Mouse (Mus musculus): ENCODE results near the gene Gm28434. TPM values are rescaled to one million over a fixed set of nuclear protein-coding genes. Genes with fewer than 3 reads are reported as not detected.

Gm28434 gene
- polyA plus RNA-seq (2012; ENCODE audit: insufficient read depth, insufficient read length, missing spikeins) = not detected in 2 replicates

DNA sequence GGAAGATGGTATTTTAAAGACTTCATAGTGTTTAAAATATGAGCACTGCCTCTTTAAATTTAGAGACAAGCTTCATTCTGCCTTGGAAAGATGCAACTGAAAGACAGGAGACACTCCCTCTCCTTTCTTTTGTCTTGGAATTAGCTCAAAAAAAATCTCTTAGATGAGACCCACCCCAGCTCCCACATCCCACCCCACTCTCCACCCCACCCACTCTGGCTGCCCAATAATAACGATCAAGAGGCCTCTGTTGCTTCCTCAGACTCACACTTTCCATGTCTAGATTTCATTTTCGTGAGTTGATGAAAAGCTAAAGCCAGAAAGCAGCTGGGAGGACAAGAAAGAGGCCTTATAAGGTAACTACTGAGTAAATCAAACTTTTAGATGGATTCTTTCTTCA, at the start of gene Gm28434, which contains the start of gene 2310003L06Rik:
Gene Gm28434, plus strand, starts transcription at position 317 of the 400 bp plus-strand sequence.
Gene 2310003L06Rik, plus strand, starts transcription at position 259 of the 400 bp plus-strand sequence.
- H3K27ac ChIP-seq (replicated peaks; ENCODE audit: low read depth, low read length) = no peak within 1 kb of the TSS
- H3K4me3 ChIP-seq (ENCODE audit: insufficient read depth, low read depth, low read length) = no peak within 1 kb of the TSS
- H3K4me1 ChIP-seq (ENCODE audit: control insufficient read depth, insufficient read depth, insufficient read length, low read length) = no peaks in the 10 kb centered on the region

GRCm38 (mm10) chr5:87925372-87925771, 43.9 kb upstream of the Gm28434 start, which contains the start of gene Csn3:
Csn3 (plus strand) TSS chr5:87925579.
- Histone ChIP-seq H3K27ac (replicated peaks; ENCODE audit: low read depth, low read length) (no peak within 1 kb of the TSS), H3K4me3 (ENCODE audit: insufficient read depth, low read depth, low read length) (no peak within 1 kb of the TSS), H3K4me1 (ENCODE audit: control insufficient read depth, insufficient read depth, insufficient read length, low read length) (no peaks in the 10 kb centered on the region)

DNA sequence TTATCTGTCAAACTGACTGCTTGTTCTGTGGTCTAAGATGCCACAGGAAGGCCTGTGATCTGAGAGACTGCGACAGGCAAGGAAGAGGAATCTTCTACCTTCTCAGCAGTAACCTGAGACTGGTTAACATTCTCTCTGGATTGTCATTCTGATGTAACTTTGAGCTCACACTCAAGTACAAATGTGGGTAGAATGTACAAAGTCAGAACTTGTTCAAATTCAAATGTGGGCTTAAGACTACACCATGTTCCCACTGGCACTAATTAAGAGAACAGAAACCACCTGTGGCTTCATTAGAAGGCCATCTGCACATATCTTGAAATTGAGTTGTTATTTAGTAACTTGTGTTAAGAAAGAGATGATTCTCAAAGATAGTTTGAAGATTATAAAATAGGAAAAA, 37.7 kb upstream of the Gm28434 start:
- no peak overlapping the region for H3K4me3 ChIP-seq (ENCODE audit: insufficient read depth, low read depth, low read length)
- H3K4me1 ChIP-seq (ENCODE audit: control insufficient read depth, insufficient read depth, insufficient read length, low read length) = no peaks in the 10 kb centered on the region
- no peak overlapping the region for H3K27ac ChIP-seq (replicated peaks; ENCODE audit: low read depth, low read length)

DNA sequence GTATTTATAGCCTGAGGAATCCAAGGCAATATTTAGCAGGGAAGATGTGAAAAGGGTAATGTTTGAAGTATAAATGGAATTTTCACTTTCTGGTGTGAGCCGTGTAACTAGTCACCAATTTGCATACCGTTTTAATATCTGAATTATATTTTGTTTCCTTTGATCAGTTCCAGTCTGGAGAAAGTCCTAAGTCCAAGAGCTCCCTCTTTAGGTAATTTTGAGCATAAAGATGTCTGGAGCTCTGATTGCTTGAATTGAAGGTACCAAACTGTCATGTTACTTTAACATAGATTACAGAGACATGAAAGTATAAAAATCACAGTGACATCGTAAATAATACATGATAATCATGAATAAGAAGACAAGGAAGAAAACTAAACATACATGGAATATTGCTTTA, 28.6 kb upstream of the Gm28434 start:
- no peaks in the 10 kb centered on the region for H3K4me1 ChIP-seq (ENCODE audit: control insufficient read depth, insufficient read depth, insufficient read length, low read length)
- no peak overlapping the region for H3K4me3 ChIP-seq (ENCODE audit: insufficient read depth, low read depth, low read length)
- H3K27ac ChIP-seq (replicated peaks; ENCODE audit: low read depth, low read length) = no peak overlapping the region

- Histone ChIP-seq H3K4me3 (ENCODE audit: insufficient read depth, low read depth, low read length) (no peak overlapping the region), H3K4me1 (ENCODE audit: control insufficient read depth, insufficient read depth, insufficient read length, low read length) (no peaks in the 10 kb centered on the region), H3K27ac (replicated peaks; ENCODE audit: low read depth, low read length) (no peak overlapping the region)
Observed at GRCm38 (mm10) chr5:87942515-87942914, 26.8 kb upstream of the Gm28434 start.

DNA sequence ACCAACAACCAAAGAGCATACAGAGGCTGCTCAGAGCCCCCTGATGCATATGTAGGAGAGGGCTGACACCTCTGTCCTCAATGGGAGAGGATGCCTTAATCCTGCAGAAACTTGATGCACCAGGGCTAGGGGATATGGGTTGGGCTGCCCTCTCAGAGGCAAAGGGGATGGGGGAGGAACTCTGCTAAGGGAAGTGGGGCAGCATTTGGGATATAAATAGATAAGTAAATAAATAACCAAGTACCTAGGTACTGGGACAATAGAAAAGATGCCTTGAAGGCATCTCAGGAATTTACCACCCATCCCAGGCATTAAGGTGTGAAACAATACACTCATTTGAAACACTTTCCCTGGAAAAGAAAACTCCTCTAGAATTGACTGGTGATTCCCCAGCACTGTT, 17.5 kb upstream of the Gm28434 start:
- no peak overlapping the region for H3K4me3 ChIP-seq (ENCODE audit: insufficient read depth, low read depth, low read length)
- H3K4me1 ChIP-seq (ENCODE audit: control insufficient read depth, insufficient read depth, insufficient read length, low read length) = no peaks in the 10 kb centered on the region
- no peak overlapping the region for H3K27ac ChIP-seq (replicated peaks; ENCODE audit: low read depth, low read length)

GRCm38 (mm10) chr5:87979139-87979538, 9.8 kb downstream of the Gm28434 start, which contains the start of gene Cabs1:
Cabs1 (plus strand) TSS chr5:87979439.
- no peak within 1 kb of the TSS for H3K27ac ChIP-seq (replicated peaks; ENCODE audit: low read depth, low read length)
- no peak within 1 kb of the TSS for H3K4me3 ChIP-seq (ENCODE audit: insufficient read depth, low read depth, low read length)
- no peaks in the 10 kb centered on the region for H3K4me1 ChIP-seq (ENCODE audit: control insufficient read depth, insufficient read depth, insufficient read length, low read length)

DNA sequence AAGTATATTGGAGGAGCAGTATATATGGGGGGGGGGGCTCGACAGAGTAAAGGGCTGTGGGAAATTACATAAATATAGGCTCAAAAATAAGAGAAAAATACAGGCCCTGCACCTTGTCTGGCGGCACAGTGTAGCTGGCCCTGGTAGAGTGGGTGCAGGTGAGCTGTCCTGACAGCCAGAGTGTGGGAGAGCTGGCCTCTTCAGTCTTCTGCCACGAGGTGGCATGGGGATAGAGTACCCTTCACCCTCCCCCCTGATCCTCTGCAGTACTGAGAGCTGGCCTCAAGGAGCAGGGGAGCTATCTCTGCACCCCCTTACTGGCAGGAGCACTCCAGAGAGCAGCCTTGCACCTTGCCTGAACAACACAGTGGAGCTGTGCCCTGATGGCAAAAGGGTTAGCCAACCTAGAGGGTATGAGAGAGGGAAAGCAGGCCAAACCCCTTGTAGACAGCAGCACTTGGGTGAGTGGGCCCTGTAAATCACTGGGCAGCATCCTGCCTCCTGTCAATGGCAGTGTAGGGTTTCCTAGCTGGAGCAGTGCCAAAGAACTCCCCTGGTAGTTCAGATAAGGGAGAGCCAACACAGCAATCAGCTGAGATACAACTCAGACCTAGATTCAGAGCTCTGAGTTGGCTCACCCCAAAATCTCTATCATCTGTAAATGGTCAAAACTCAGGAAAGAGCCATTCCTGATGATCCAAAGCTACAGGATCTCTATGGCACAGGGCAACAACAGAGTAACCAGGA, 13.3 kb downstream of the Gm28434 start:
- Histone ChIP-seq H3K4me3 (ENCODE audit: insufficient read depth, low read depth, low read length) (no peak overlapping the region), H3K4me1 (ENCODE audit: control insufficient read depth, insufficient read depth, insufficient read length, low read length) (no peaks in the 10 kb centered on the region), H3K27ac (replicated peaks; ENCODE audit: low read depth, low read length) (no peak overlapping the region)

- Histone ChIP-seq H3K4me3 (ENCODE audit: insufficient read depth, low read depth, low read length) (no peak within 1 kb of the TSS), H3K4me1 (ENCODE audit: control insufficient read depth, insufficient read depth, insufficient read length, low read length) (no peaks in the 10 kb centered on the region), H3K27ac (replicated peaks; ENCODE audit: low read depth, low read length) (no peak within 1 kb of the TSS)
Observed at GRCm38 (mm10) chr5:88002249-88002648, 32.9 kb downstream of the Gm28434 start, which contains the start of gene Smr3a. Smr3a (plus strand) TSS chr5:88002549.

DNA sequence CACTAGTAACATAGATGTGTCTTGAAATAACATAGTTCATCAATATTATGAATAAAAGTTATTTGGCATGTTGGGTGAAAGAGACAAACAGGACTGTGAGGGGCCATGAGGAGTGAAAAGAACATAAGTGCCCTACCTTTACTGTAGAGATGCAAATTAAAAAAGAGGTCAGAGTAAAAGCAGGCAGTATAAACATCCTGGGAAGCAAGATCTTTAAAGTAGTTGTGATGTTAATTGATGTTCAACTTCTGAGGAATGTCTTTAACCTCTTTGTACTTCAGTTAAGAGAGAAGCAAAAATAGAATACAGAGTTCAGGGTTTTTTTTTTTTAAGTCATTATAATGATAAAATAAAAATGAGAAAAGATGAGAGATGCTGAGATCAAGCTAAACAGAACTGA, 35.9 kb downstream of the Gm28434 start:
- no peak overlapping the region for H3K27ac ChIP-seq (replicated peaks; ENCODE audit: low read depth, low read length)
- no peak overlapping the region for H3K4me3 ChIP-seq (ENCODE audit: insufficient read depth, low read depth, low read length)

More for the DNA sequence above, 35.9 kb downstream of the Gm28434 start:
- no peaks in the 10 kb centered on the region for H3K4me1 ChIP-seq (ENCODE audit: control insufficient read depth, insufficient read depth, insufficient read length, low read length)

Other genes starting within 250 kb of the Gm28434 start
- not detected in 2 replicates for gene Csn1s2a, start 194.9 kb upstream of the Gm28434 start, polyA plus RNA-seq (2012; ENCODE audit: insufficient read depth, insufficient read length, missing spikeins)
- gene Csn1s2b, start 161.4 kb upstream of the Gm28434 start, polyA plus RNA-seq (2012; ENCODE audit: insufficient read depth, insufficient read length, missing spikeins) = not detected in 2 replicates
- not detected in 2 replicates for gene Prr27, start 143.8 kb upstream of the Gm28434 start, polyA plus RNA-seq (2012; ENCODE audit: insufficient read depth, insufficient read length, missing spikeins)
- gene Odam, start 84.5 kb upstream of the Gm28434 start, polyA plus RNA-seq (2012; ENCODE audit: insufficient read depth, insufficient read length, missing spikeins) = not detected in 2 replicates
- not detected in 2 replicates for gene Csn3, start 43.9 kb upstream of the Gm28434 start, polyA plus RNA-seq (2012; ENCODE audit: insufficient read depth, insufficient read length, missing spikeins)
- gene 2310003L06Rik, start 58 bp upstream of the Gm28434 start, polyA plus RNA-seq (2012; ENCODE audit: insufficient read depth, insufficient read length, missing spikeins) = not detected in 2 replicates
- not detected in 2 replicates for gene Cabs1, start 9.9 kb downstream of the Gm28434 start, polyA plus RNA-seq (2012; ENCODE audit: insufficient read depth, insufficient read length, missing spikeins)
- gene Smr3a, start 33.0 kb downstream of the Gm28434 start, polyA plus RNA-seq (2012; ENCODE audit: insufficient read depth, insufficient read length, missing spikeins) = not detected in 2 replicates
- gene Smr2, start 117.0 kb downstream of the Gm28434 start, polyA plus RNA-seq (2012; ENCODE audit: insufficient read depth, insufficient read length, missing spikeins) = not detected in 2 replicates
- gene Gm11116, start 142.0 kb downstream of the Gm28434 start, polyA plus RNA-seq (2012; ENCODE audit: insufficient read depth, insufficient read length, missing spikeins) = not detected in 2 replicates
- not detected in 2 replicates for gene Gm11115, start 184.6 kb downstream of the Gm28434 start, polyA plus RNA-seq (2012; ENCODE audit: insufficient read depth, insufficient read length, missing spikeins)